Mouse (Mus musculus): ENCODE data around the gene Dock7. TPM values are rescaled to one million over a fixed set of nuclear protein-coding genes. Genes with fewer than 3 reads are reported as not detected.

The Dock7 gene
- polyA plus RNA-seq, 1 experiment, result 125 TPM

DNA sequence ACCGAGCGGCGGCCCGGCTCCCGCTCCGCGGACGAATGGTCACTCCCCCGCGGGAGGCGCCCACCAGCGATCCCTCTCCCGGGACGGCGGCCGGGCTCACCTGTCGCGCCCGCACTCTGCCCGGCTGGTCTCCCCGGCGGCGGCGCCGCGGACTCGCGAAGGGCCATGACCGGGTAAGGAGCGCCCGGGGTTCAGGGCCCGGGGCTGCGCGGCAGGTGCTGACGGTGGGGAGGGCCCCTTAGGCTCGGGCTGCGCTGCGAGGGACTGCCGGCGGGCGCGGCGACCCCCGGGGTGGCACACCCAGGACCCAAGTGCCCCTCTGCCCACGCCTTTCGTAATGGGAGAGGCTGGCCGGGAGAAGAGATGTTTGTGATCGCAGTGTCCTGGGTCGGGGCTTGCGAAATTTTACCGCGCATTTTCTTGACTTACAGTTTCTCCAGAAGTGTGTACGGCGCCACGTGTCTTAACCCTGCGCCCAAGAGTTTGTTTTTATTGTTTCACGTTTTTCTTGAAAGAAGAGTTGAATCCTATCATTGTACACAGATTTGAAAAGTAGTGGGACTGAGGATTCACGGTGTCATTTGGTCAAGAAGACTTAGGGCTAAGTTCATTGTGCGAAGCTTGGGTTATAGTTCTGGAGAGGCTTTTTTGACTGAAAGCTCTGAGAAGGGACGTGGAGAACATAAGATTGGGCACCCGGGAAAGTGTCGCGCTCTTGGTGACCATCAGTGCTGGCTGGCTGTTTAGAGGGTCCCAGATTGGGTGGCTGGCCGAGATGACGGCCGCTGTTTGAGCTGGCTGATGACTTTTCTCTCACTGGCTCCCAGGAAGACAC lies 196.4 kb downstream of the Dock7 start:
- peak overlapping the region; percentile 95 for H3K4me3 ChIP-seq (ENCODE audit: insufficient read depth, low read length)
- TF ChIP-seq POLR2A (IDR thresholded peaks at IDR 0.05; ENCODE audit: low read depth, low read length), result no peak
- no peak for TF ChIP-seq CTCF (IDR thresholded peaks at IDR 0.05; ENCODE audit: borderline replicate concordance, insufficient read depth, low read length)

DNA sequence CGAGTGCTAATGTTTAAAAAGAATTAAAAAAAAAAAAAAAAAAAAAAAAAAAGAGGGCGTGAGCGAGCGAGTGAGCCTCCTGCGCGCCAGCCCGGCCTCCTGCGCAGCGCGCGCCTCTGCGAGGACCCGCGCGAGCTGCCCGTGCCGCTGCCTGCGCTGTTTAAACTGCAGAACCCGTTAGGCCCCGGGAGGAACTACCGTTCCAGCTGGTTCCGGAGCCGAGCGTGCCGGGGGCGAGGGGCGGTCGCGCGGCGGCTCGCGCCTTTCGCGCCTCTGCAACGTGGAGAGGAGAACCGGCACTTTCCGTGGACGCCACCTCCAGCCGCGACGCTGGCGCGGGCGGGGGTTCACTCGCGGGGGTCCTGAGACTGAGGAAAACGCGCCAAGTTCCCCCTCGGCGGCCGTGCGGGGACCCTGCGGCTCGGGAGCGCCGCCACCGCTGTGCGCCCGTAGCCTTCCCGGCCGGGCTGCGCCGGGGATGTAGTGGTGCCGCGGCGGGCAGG lies 197.1 kb downstream of the Dock7 start, which contains the start of gene Usp1:
Usp1 (plus strand) TSS at position 243 of the 503 bp plus-strand sequence.
- no peak for TF ChIP-seq CTCF (IDR thresholded peaks at IDR 0.05; ENCODE audit: borderline replicate concordance, insufficient read depth, low read length)
- TF ChIP-seq POLR2A (IDR thresholded peaks at IDR 0.05; ENCODE audit: low read depth, low read length), result peak; percentile 45
- H3K4me3 ChIP-seq (ENCODE audit: insufficient read depth, low read length), result peak within 1 kb of the TSS; percentile 95
- peak within 1 kb of the TSS; percentile 98 for H3K27ac ChIP-seq (ENCODE audit: insufficient read depth, low read length)
- H3K4me1 ChIP-seq (ENCODE audit: control insufficient read depth, insufficient read depth, low read length), result no peaks in the 10 kb centered on the region

More for the DNA sequence above, 196.4 kb downstream of the Dock7 start:
- Histone ChIP-seq H3K27ac (ENCODE audit: insufficient read depth, low read length) (peak overlapping the region; percentile 98), H3K4me1 (ENCODE audit: control insufficient read depth, insufficient read depth, low read length) (no peaks in the 10 kb centered on the region)

DNA sequence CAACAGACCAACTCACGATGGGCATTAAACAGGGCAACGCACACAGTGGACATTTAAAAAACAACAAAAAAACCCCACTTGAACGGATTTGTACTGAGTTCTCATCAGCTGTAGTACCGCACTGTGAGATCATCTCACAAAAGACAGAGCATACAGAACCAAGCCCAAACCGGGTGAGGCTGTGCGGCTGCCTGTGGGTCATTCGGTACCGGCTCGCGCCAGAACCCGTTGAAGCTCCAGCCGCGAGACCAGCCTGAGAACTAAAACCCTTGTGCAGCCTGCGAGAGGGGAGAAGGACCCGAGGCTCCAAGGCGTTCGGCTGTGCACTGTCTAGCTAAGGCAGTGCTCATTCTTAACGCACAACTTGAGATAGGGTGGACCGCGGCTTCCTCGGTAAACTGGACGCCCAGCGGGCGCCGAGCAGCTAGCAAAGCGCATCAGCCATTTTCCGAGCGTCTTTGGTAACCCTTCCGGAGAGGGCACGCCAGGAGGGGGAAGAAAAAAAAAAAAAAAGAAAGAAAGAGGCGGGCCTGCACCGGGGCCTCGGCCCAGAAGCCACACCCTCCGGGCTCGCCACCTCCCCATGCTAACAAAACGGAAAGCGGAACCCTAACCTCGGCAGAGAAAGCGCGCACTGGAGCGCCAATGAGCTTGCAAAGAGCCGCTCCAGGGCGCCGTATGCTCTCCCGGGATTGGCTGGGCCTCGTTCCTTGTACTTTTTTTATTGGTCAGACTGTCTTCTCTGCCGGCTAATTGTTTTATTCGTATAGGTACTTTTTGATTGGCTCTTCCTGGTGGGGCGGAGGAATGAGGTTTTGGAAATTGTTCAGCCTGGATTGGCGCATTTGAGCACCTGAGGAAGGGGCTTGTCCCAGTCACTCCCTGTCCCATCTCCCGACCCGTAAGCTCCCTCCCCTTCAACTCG lies 197.8 kb downstream of the Dock7 start:
- TF ChIP-seq CTCF (IDR thresholded peaks at IDR 0.05; ENCODE audit: borderline replicate concordance, insufficient read depth, low read length) (no peak), POLR2A (IDR thresholded peaks at IDR 0.05; ENCODE audit: low read depth, low read length) (peak; percentile 86)
- Histone ChIP-seq H3K4me3 (ENCODE audit: insufficient read depth, low read length) (peak overlapping the region; percentile 78), H3K27ac (ENCODE audit: insufficient read depth, low read length) (peak overlapping the region; percentile 83), H3K4me1 (ENCODE audit: control insufficient read depth, insufficient read depth, low read length) (no peaks in the 10 kb centered on the region)

DNA sequence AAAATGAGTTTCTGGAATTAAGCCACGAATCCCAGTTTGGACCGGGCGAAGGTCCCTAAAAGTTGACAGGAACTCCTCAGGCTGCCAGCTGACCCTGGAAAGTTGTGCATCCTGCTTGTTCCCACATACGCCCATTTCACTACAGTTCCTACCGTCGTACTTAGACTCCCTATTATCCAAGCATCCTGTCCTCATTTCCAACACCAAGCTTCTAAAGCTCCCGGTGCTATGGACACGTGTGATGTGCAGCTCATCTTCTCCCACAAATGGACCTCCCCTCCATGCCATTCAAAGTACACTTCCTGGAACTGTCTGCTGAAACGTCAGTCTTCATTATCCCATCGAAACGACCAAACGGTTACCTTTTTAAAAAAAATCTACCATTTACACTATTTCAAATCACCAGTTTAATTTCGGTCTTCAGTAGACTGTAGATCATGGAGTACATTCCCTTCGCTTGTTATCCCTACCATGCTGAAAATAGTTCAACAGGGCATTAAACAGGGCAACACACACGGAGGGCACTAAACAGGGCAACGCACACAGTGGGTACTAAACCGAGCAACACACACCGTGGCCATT lies 198.6 kb downstream of the Dock7 start:
- Histone ChIP-seq H3K4me3 (ENCODE audit: insufficient read depth, low read length) (peak overlapping the region; percentile 78), H3K4me1 (ENCODE audit: control insufficient read depth, insufficient read depth, low read length) (no peaks in the 10 kb centered on the region), H3K27ac (ENCODE audit: insufficient read depth, low read length) (peak overlapping the region; percentile 83)
- TF ChIP-seq POLR2A (IDR thresholded peaks at IDR 0.05; ENCODE audit: low read depth, low read length), result peak; percentile 17
- TF ChIP-seq CTCF (IDR thresholded peaks at IDR 0.05; ENCODE audit: borderline replicate concordance, insufficient read depth, low read length), result no peak

GRCm38 (mm10) chr4:98920896-98921295 lies 199.8 kb downstream of the Dock7 start:
- no peak overlapping the region for H3K4me3 ChIP-seq (ENCODE audit: insufficient read depth, low read length)
- no peak overlapping the region for H3K27ac ChIP-seq (ENCODE audit: insufficient read depth, low read length)
- no peaks in the 10 kb centered on the region for H3K4me1 ChIP-seq (ENCODE audit: control insufficient read depth, insufficient read depth, low read length)
- TF ChIP-seq POLR2A (IDR thresholded peaks at IDR 0.05; ENCODE audit: low read depth, low read length), result no peak

- no peaks in the 10 kb centered on the region for H3K4me1 ChIP-seq (ENCODE audit: control insufficient read depth, insufficient read depth, low read length)
- H3K27ac ChIP-seq (ENCODE audit: insufficient read depth, low read length), result no peak overlapping the region
- H3K4me3 ChIP-seq (ENCODE audit: insufficient read depth, low read length), result no peak overlapping the region
- no peak for TF ChIP-seq POLR2A (IDR thresholded peaks at IDR 0.05; ENCODE audit: low read depth, low read length)
- TF ChIP-seq CTCF (IDR thresholded peaks at IDR 0.05; ENCODE audit: borderline replicate concordance, insufficient read depth, low read length), result no peak
Measured at GRCm38 (mm10) chr4:98918204-98918603, 202.5 kb downstream of the Dock7 start.

GRCm38 (mm10) chr4:98917724-98918123 lies 203.0 kb downstream of the Dock7 start:
- TF ChIP-seq POLR2A (IDR thresholded peaks at IDR 0.05; ENCODE audit: low read depth, low read length) (no peak), CTCF (IDR thresholded peaks at IDR 0.05; ENCODE audit: borderline replicate concordance, insufficient read depth, low read length) (no peak)
- no peaks in the 10 kb centered on the region for H3K4me1 ChIP-seq (ENCODE audit: control insufficient read depth, insufficient read depth, low read length)
- no peak overlapping the region for H3K4me3 ChIP-seq (ENCODE audit: insufficient read depth, low read length)
- H3K27ac ChIP-seq (ENCODE audit: insufficient read depth, low read length), result no peak overlapping the region

- Histone ChIP-seq H3K27ac (ENCODE audit: insufficient read depth, low read length) (no peak overlapping the region), H3K4me1 (ENCODE audit: control insufficient read depth, insufficient read depth, low read length) (no peaks in the 10 kb centered on the region), H3K4me3 (ENCODE audit: insufficient read depth, low read length) (no peak overlapping the region)
- TF ChIP-seq POLR2A (IDR thresholded peaks at IDR 0.05; ENCODE audit: low read depth, low read length) (no peak), CTCF (IDR thresholded peaks at IDR 0.05; ENCODE audit: borderline replicate concordance, insufficient read depth, low read length) (no peak)
Measured at GRCm38 (mm10) chr4:98910246-98910645, 210.5 kb downstream of the Dock7 start.

DNA sequence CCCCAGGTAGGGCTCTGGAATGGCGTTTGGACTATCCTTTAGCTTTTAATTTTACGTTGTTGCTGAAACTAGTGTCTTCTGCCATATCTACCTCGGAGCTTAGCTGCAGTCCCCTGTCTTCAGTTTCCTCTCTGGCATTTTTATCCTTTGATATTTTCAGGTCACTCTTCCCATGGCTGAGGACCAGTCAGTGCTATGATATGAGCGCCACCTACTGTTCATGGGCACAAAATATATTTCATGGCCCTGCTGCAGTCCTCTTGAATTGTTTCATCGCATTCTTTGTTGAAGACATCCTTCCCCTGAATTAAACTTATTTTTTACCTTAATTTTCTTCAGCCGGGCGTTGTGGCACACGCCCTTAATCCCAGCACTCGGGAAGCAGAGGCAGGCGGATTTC lies 233.6 kb downstream of the Dock7 start:
- Histone ChIP-seq H3K4me1 (ENCODE audit: control insufficient read depth, insufficient read depth, low read length) (no peaks in the 10 kb centered on the region), H3K27ac (ENCODE audit: insufficient read depth, low read length) (no peak overlapping the region), H3K4me3 (ENCODE audit: insufficient read depth, low read length) (no peak overlapping the region)
- TF ChIP-seq POLR2A (IDR thresholded peaks at IDR 0.05; ENCODE audit: low read depth, low read length) (no peak), CTCF (IDR thresholded peaks at IDR 0.05; ENCODE audit: borderline replicate concordance, insufficient read depth, low read length) (peak; percentile 40; the same call in 1 of the 2 replicates)

Other genes with a start within 250 kb of the Dock7 start
- 41.2 and 63.6 TPM in 2 replicates for gene Usp1, start 197.1 kb downstream of the Dock7 start, polyA plus RNA-seq (2011; ENCODE audit: insufficient read length, low read depth, missing spikeins)
- not detected in 2 replicates for gene Angptl3, start 90.0 kb downstream of the Dock7 start, polyA plus RNA-seq (2011; ENCODE audit: insufficient read length, low read depth, missing spikeins)
- 11.4 and 11.6 TPM in 2 replicates for gene Atg4c, start 73.0 kb upstream of the Dock7 start, polyA plus RNA-seq (2011; ENCODE audit: insufficient read length, low read depth, missing spikeins)
- not detected in 2 replicates for gene Gm12689, start 175.0 kb upstream of the Dock7 start, polyA plus RNA-seq (2011; ENCODE audit: insufficient read length, low read depth, missing spikeins)

Data from embryonic fibroblast, embryonic 13.5 days (primary cell).